Mouse (Mus musculus): Measurements from ENCODE around the gene Gabpb2.
"Not testable (repeated sequence)": the region's sequence is repeated elsewhere in the genome, so short reads cannot be mapped to it uniquely, and the experiment has no call there.

The Gabpb2 gene

GRCm38 (mm10) chr3:95231298-95232221 lies 13.8 kb upstream of the Gabpb2 start, which contains the start of gene Mllt11:
Gene Mllt11 (minus strand): TSS chr3:95232171.
- no peak for DNase-seq (ENCODE audit: low read depth, low spot score)

GRCm38 (mm10) chr3:95230495-95231297 lies 13.0 kb upstream of the Gabpb2 start:
- DNase-seq (ENCODE audit: low read depth, low spot score), result no peak

- no peak for DNase-seq (ENCODE audit: low read depth, low spot score)
These were observed 12.2 kb upstream of the Gabpb2 start for GRCm38 (mm10) chr3:95229781-95230494.

- DNase-seq (ENCODE audit: low read depth, low spot score), result no peak
These were observed 11.4 kb upstream of the Gabpb2 start for GRCm38 (mm10) chr3:95228894-95229780.

GRCm38 (mm10) chr3:95228148-95228893 lies 10.6 kb upstream of the Gabpb2 start, which contains the start of gene Cdc42se1:
Gene Cdc42se1 (plus strand): TSS chr3:95228732.
- peak; percentile 74 for DNase-seq (ENCODE audit: low read depth, low spot score)

GRCm38 (mm10) chr3:95227214-95227613 lies 9.5 kb upstream of the Gabpb2 start:
- DNase-seq (ENCODE audit: low read depth, low spot score), result no peak

GRCm38 (mm10) chr3:95224295-95224694 lies 6.6 kb upstream of the Gabpb2 start:
- DNase-seq (ENCODE audit: low read depth, low spot score), result no peak

- no peak for DNase-seq (ENCODE audit: low read depth, low spot score)
These were observed 5.3 kb upstream of the Gabpb2 start for GRCm38 (mm10) chr3:95223041-95223440.

- no peak for DNase-seq (ENCODE audit: low read depth, low spot score)
These were observed 886 bp upstream of the Gabpb2 start for GRCm38 (mm10) chr3:95218466-95219137.

- DNase-seq (ENCODE audit: low read depth, low spot score), result no peak
These were observed 961 bp downstream of the Gabpb2 start for GRCm38 (mm10) chr3:95216655-95217254.

- no peak for DNase-seq (ENCODE audit: low read depth, low spot score)
These were observed 4.1 kb downstream of the Gabpb2 start for GRCm38 (mm10) chr3:95213609-95213975.

GRCm38 (mm10) chr3:95212889-95213608 lies 4.7 kb downstream of the Gabpb2 start:
- not testable (repeated sequence) for DNase-seq (ENCODE audit: low read depth, low spot score)

GRCm38 (mm10) chr3:95210585-95210984 lies 7.1 kb downstream of the Gabpb2 start:
- no peak for DNase-seq (ENCODE audit: low read depth, low spot score)

GRCm38 (mm10) chr3:95208286-95208685 lies 9.4 kb downstream of the Gabpb2 start:
- no peak for DNase-seq (ENCODE audit: low read depth, low spot score)

GRCm38 (mm10) chr3:95203880-95204279 lies 13.8 kb downstream of the Gabpb2 start:
- DNase-seq (ENCODE audit: low read depth, low spot score), result no peak

- DNase-seq (ENCODE audit: low read depth, low spot score), result no peak
These were observed 17.2 kb downstream of the Gabpb2 start for GRCm38 (mm10) chr3:95200562-95200961.

GRCm38 (mm10) chr3:95200132-95200531 lies 17.6 kb downstream of the Gabpb2 start:
- no peak for DNase-seq (ENCODE audit: low read depth, low spot score)

GRCm38 (mm10) chr3:95199101-95199500 lies 18.6 kb downstream of the Gabpb2 start:
- DNase-seq (ENCODE audit: low read depth, low spot score), result no peak

Data from c-Kit-negative CD71-positive TER-119-positive erythroid progenitor cells, embryonic 14.5 days (primary cell).